Mouse (Mus musculus): Measurements from ENCODE around the gene Efna4. TPM values are rescaled to one million over a fixed set of nuclear protein-coding genes. Genes with fewer than 3 reads are reported as not detected.

Efna4 gene
- polyA plus RNA-seq, 1 experiment from 2014 or later: 24.6 TPM

- Histone ChIP-seq H3K9ac (no peak overlapping the region), H3K9me3 (ENCODE audit: low read depth, low read length) (no peaks in the 10 kb centered on the region), H3K4me1 (ENCODE audit: insufficient read depth) (peaks cover 3% of the 10 kb centered on the region; the same call in 1 of the 2 replicates), H3K27me3 (ENCODE audit: insufficient read depth, low read length) (no peaks in the 10 kb centered on the region), H3K4me2 (no peak overlapping the region), H3K27ac (ENCODE audit: low read depth) (no peak overlapping the region), H3K4me3 (ENCODE audit: low read depth, low read length) (no peak overlapping the region), H3K36me3 (ENCODE audit: insufficient read depth) (peaks cover 10% of the 10 kb centered on the region; the same call in 1 of the 2 replicates)
- TF ChIP-seq CTCF (IDR thresholded peaks at IDR 0.05; ENCODE audit: low read depth): no peak
- DNase-seq (no peak), ATAC-seq (ENCODE audit: insufficient read depth) (no peak)
- 85% methylated on average over 9 of the region's 9 CpGs for WGBS
Observed at GRCm38 (mm10) chr3:89382033-89382882, 44.4 kb upstream of the Efna4 start.

DNA sequence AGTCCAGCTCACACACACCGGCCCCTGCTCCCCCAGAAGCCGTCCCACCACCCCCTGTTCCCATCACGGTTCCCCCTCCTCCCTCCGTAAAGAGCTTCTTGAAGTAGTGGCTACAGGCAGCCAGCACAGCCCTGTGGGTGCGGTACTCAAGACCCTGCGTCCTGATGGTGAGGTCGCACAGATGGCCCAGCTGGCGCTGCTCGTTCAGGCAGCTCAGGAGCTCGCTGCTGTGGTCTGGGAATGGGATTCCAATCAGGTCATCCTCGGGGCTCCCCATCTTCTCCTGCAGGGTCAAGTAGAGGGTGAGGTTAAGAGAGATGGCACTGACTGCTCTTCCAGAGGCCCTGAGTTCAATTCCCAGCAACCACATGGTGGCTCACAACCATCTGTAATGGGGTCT lies 43.4 kb upstream of the Efna4 start:
- ATAC-seq (ENCODE audit: insufficient read depth): no peak
- H3K4me3 ChIP-seq (ENCODE audit: low read depth, low read length): no peak overlapping the region

DNA sequence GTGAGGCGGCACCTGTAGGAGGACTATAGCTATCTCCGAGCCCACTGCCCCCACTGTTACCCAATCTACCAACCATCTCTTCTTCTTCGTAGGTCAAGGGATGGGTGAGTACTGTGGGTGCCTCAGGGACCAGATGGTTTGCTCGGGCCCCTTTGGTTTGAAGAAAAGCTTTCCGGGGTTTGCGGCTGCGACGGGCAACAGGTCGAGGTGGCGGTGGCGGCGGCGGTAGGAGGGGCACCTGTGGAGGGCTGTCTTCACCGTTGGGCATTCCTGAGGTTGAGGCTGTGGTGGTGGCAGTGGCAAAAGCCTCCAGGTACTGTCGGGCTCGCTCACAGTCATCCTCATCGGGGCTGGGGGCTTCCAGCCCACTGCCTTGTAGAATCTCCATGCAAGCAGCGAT lies 42.9 kb upstream of the Efna4 start:
- 88% methylated on average over 18 of the region's 18 CpGs for WGBS
- TF ChIP-seq CTCF (IDR thresholded peaks at IDR 0.05; ENCODE audit: low read depth): no peak
- DNase-seq (no peak), ATAC-seq (ENCODE audit: insufficient read depth) (no peak)
- Histone ChIP-seq H3K4me2 (no peak overlapping the region), H3K9ac (no peak overlapping the region), H3K4me1 (ENCODE audit: insufficient read depth) (peaks cover 3% of the 10 kb centered on the region; the same call in 1 of the 2 replicates), H3K4me3 (ENCODE audit: low read depth, low read length) (no peak overlapping the region), H3K27ac (ENCODE audit: low read depth) (no peak overlapping the region), H3K36me3 (ENCODE audit: insufficient read depth) (peaks cover 10% of the 10 kb centered on the region; the same call in 1 of the 2 replicates), H3K27me3 (ENCODE audit: insufficient read depth, low read length) (no peaks in the 10 kb centered on the region), H3K9me3 (ENCODE audit: low read depth, low read length) (no peaks in the 10 kb centered on the region)

More for the DNA sequence above, 43.4 kb upstream of the Efna4 start:
- Histone ChIP-seq H3K4me2 (no peak overlapping the region), H3K27me3 (ENCODE audit: insufficient read depth, low read length) (no peaks in the 10 kb centered on the region), H3K27ac (ENCODE audit: low read depth) (no peak overlapping the region), H3K9ac (no peak overlapping the region), H3K36me3 (ENCODE audit: insufficient read depth) (peaks cover 10% of the 10 kb centered on the region; the same call in 1 of the 2 replicates), H3K4me1 (ENCODE audit: insufficient read depth) (peaks cover 3% of the 10 kb centered on the region; the same call in 1 of the 2 replicates), H3K9me3 (ENCODE audit: low read depth, low read length) (no peaks in the 10 kb centered on the region)
- no peak for DNase-seq
- no peak for TF ChIP-seq CTCF (IDR thresholded peaks at IDR 0.05; ENCODE audit: low read depth)
- 64% methylated on average over 11 of the region's 11 CpGs for WGBS

DNA sequence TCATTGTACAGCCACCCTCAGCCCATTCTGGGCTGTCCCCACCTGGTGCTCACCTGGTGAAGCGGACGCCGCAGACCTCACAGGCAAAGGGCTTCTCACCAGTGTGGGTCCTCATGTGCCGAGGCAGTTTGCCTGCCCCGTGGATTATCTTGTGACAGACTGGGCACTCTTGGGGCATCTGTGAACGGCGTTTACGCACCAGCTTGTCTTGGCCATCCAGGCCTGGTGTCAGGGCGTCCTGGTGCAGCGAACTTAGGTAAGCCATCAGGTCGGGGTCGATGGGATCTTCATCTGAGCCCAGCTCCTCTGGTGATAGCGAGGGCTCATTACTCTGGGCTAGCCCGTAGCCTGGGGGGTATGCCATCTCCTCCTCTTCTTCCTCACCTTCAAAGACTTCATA lies 42.5 kb upstream of the Efna4 start:
- Histone ChIP-seq H3K4me2 (no peak overlapping the region), H3K4me3 (ENCODE audit: low read depth, low read length) (no peak overlapping the region), H3K9ac (no peak overlapping the region), H3K27me3 (ENCODE audit: insufficient read depth, low read length) (no peaks in the 10 kb centered on the region), H3K9me3 (ENCODE audit: low read depth, low read length) (no peaks in the 10 kb centered on the region), H3K27ac (ENCODE audit: low read depth) (no peak overlapping the region), H3K36me3 (ENCODE audit: insufficient read depth) (peaks cover 10% of the 10 kb centered on the region; the same call in 1 of the 2 replicates), H3K4me1 (ENCODE audit: insufficient read depth) (peaks cover under 1% of the 10 kb centered on the region; the same call in 1 of the 2 replicates)
- DNase-seq: no peak
- ATAC-seq (ENCODE audit: insufficient read depth): no peak
- TF ChIP-seq CTCF (IDR thresholded peaks at IDR 0.05; ENCODE audit: low read depth): no peak
- WGBS: 90% methylated on average over 14 of the region's 14 CpGs

DNA sequence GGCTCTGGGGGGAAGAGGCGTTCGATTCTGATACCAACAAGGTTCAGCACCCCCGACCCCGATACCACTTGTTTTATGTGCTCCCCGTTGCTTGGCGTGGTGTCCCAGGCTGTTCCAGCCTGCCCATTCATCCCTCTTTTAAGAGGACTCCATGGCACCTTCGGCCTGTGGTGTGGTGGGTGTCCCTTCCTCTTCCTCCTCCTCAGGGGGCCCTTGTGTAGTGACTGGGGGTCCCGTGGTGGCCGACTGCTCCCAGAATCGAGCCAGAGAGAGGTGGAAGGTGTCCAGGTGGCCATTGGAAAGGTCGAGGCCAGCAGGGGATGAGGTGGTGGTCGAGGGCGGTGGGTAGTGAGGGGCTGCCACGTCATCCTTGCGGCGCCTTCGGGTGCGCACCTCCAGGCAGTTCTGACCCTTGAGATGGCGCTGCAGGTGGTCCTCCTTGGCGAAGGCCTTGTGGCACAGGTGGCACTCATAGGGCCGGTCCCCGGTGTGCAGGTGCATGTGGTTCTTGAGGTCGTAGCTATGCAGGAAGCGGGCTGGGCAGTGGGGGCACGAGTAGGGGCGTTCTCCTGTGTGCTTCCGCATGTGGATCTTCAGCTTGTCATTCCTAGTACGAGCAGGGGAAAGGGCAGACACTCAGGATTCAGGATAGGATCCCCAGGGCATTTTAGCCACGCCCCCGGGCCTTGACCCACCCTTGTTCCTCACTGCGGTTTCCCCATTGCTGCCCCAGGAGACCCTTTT lies 41.7 kb upstream of the Efna4 start:
- no peaks in the 10 kb centered on the region for H3K9me3 ChIP-seq (ENCODE audit: low read depth, low read length)
- no peak overlapping the region for H3K4me3 ChIP-seq (ENCODE audit: low read depth, low read length)
- DNase-seq: no peak
- H3K4me1 ChIP-seq (ENCODE audit: insufficient read depth): no peaks in the 10 kb centered on the region
- no peak for TF ChIP-seq CTCF (IDR thresholded peaks at IDR 0.05; ENCODE audit: low read depth)
- H3K27me3 ChIP-seq (ENCODE audit: insufficient read depth, low read length): no peaks in the 10 kb centered on the region
- WGBS: 85% methylated on average over 31 of the region's 31 CpGs
- peak overlapping the region; percentile 76 for H3K4me2 ChIP-seq
- no peak overlapping the region for H3K27ac ChIP-seq (ENCODE audit: low read depth)
- H3K9ac ChIP-seq: no peak overlapping the region
- H3K36me3 ChIP-seq (ENCODE audit: insufficient read depth): peaks cover 10% of the 10 kb centered on the region; the same call in 1 of the 2 replicates
- ATAC-seq (ENCODE audit: insufficient read depth): no peak

GRCm38 (mm10) chr3:89378394-89379067 lies 40.7 kb upstream of the Efna4 start:
- TF ChIP-seq CTCF (IDR thresholded peaks at IDR 0.05; ENCODE audit: low read depth): peak; percentile 97
- Histone ChIP-seq H3K4me1 (ENCODE audit: insufficient read depth) (no peaks in the 10 kb centered on the region), H3K4me3 (ENCODE audit: low read depth, low read length) (peak overlapping the region; percentile 52), H3K4me2 (peak overlapping the region; percentile 76), H3K9ac (peak overlapping the region; percentile 62), H3K36me3 (ENCODE audit: insufficient read depth) (peaks cover 10% of the 10 kb centered on the region; the same call in 1 of the 2 replicates), H3K27ac (ENCODE audit: low read depth) (peak overlapping the region; percentile 54; the same call in 1 of the 2 replicates), H3K9me3 (ENCODE audit: low read depth, low read length) (no peaks in the 10 kb centered on the region), H3K27me3 (ENCODE audit: insufficient read depth, low read length) (no peaks in the 10 kb centered on the region)
- DNase-seq (peak; percentile 87), ATAC-seq (ENCODE audit: insufficient read depth) (peak; percentile 95)
- WGBS: 1% methylated on average over 28 of the region's 29 CpGs

Measured in lung, embryonic 14.5 days (tissue).